Mouse (Mus musculus) heart, adult 2 months (tissue): Measurements from ENCODE around the gene Efna1. TPM values are rescaled to one million over a fixed set of nuclear protein-coding genes. Genes with fewer than 3 reads are reported as not detected.

Experiments
- DNase-seq, 2 experiments: peaks; one replicate each; pipeline ENCODE4 v3.0.0; 2021
- H3K27ac ChIP-seq: fragments of 200-600 bp; 2 replicates; pipeline ENCODE4 v1.8.1; 2022
- H3K27me3 ChIP-seq: fragments of 200-500 bp; 2 replicates; pipeline ENCODE4 v1.6.1; 2012; ENCODE audit warnings: mild to moderate bottlenecking, low read length, inconsistent platforms, mixed read lengths; ENCODE audit not compliant: control insufficient read depth, insufficient read depth
- H3K36me3 ChIP-seq: fragments of 200-500 bp; 2 replicates; pipeline ENCODE4 v1.6.1; 2012; ENCODE audit warnings: low read length, inconsistent platforms; ENCODE audit not compliant: control insufficient read depth, insufficient read depth
- H3K4me1 ChIP-seq: fragments of 200-500 bp; 2 replicates; pipeline ENCODE4 v1.6.1; 2011; ENCODE audit warnings: low read length; ENCODE audit not compliant: control insufficient read depth, insufficient read depth
- H3K4me3 ChIP-seq: fragments of 200-600 bp; 2 replicates; pipeline ENCODE4 v1.8.1; 2022
- H3K79me2 ChIP-seq: fragments of 200-500 bp; replicated peaks from 2 replicates; pipeline ENCODE4 v1.6.1; 2012; ENCODE audit warnings: mild to moderate bottlenecking, inconsistent platforms, low read length, moderate library complexity, mixed read lengths; ENCODE audit not compliant: control insufficient read depth, insufficient read depth
- H3K9ac ChIP-seq: fragments of 200-500 bp; 2 replicates; pipeline ENCODE4 v1.6.1; 2012; ENCODE audit warnings: low read depth, mild to moderate bottlenecking, control low read depth, inconsistent platforms, low read length, mixed read lengths
- CTCF ChIP-seq: fragments of 200-600 bp; IDR thresholded peaks from 2 replicates; pipeline ENCODE4 v1.8.1; 2022; ENCODE audit warnings: antibody characterized with exemption, mild to moderate bottlenecking, moderate library complexity
- EP300 ChIP-seq: fragments of 200-500 bp; IDR thresholded peaks from 2 replicates; pipeline ENCODE4 v1.6.1; 2011; ENCODE audit warnings: low read depth, low read length, control low read depth; ENCODE audit not compliant: insufficient read depth
- POLR2A ChIP-seq: fragments of 200-500 bp; IDR thresholded peaks from 2 replicates; pipeline ENCODE4 v1.6.1; 2011; ENCODE audit warnings: mild to moderate bottlenecking, low read depth, low read length, control low read depth; ENCODE audit not compliant: insufficient read depth
- WGBS: fragments of 180-500 bp; shearing (Covaris S2); methylation state at CpG from one replicate; pipeline ENCODE4 v1.1.7; 2018; 5-methylcytosine and 5-hydroxymethylcytosine counted together
- intact Hi-C: fragments of 180-260 bp; cut with DNase I; formaldehyde crosslinking; loops from one replicate; pipeline ENCODE4 v1.15.1; 2025
- polyA plus RNA-seq: library from polyadenylated mRNA; depleted of rRNA; stranded (reverse); fragments of >200 nt; gene quantifications from 2 replicates; pipeline ENCODE4 v1.2.3, GENCODE M21; 2012
- total RNA-seq, 2 experiments: library from RNA; stranded (reverse); gene quantifications; 2 replicates each; pipeline ENCODE4 v1.2.3; 2021

Efna1 gene
- total and polyA plus RNA-seq, 3 experiments = 22.6 to 39.6 (median 28.4) TPM

DNA sequence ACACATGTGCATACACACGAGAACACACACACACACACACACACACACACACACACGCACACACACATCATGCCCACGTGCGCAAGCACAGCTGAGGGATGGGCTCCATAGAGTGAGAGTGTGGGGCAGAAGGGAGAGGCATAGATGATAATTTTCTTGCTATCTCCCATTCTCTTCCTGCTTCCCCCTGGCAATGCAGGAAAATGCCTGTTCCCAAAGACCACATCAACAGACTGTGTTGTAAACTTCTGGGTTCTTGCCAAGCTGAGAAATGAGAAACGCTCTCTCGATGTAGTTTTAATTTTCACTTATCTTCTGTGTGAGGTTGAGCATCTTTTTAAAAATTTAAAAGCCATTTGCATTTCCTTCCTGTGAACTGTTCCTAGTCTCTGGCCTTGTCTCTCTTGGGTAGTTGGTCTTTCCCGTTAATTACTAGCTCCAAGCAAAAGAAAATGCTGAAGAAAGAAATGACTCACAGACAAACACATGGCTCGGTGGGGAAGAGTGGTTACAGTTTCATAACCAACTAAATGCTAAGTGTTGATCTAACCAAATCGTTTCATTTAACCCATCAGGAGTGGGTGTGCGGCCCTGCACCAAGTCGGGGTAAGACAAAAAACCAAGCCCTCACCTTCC, 15.9 kb upstream of the Efna1 start:
- intact Hi-C loops = no loop called here

DNA sequence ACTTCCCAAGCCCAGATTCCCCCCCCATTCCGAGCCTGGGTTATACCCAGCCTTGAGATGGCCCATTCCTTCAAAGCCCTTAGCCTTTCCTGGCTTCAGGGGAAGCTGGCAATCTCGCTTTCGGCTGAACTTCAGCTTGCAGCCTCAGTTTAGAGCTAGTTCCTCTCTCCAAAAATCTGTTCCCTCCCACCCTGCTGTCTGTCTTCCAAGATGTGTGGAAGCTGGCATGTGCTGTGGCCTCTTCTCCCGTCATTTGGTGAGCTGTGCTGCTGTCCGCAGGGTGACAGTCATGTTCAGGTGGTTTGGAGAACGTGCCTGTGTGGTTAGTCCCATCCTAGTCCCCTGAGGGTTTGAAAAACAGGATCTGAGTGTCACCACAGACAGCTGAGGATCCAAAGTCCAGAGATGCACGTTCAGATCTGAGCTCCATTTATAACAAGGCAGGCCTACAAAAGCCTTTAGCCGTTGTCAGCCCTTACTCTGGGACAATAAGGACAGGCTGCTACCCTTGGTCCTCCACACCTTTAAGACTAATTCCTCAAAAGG, 14.8 kb upstream of the Efna1 start:
- H3K27ac ChIP-seq = no peak overlapping the region
- no peak overlapping the region for H3K4me3 ChIP-seq
- intact Hi-C loops = no loop called here
- no peaks in the 10 kb centered on the region for H3K27me3 ChIP-seq
- no peaks in the 10 kb centered on the region; the same call in 1 of the 2 replicates for H3K4me1 ChIP-seq
- H3K36me3 ChIP-seq = no peaks in the 10 kb centered on the region
- no peaks in the 10 kb centered on the region for H3K79me2 ChIP-seq
- WGBS = 78% methylated on average over 8 of the region's 8 CpGs
- no peak for TF ChIP-seq EP300
- no peak for TF ChIP-seq CTCF
- no peak overlapping the region for H3K9ac ChIP-seq
- no peak for DNase-seq

More for the DNA sequence above, 15.9 kb upstream of the Efna1 start:
- TF ChIP-seq POLR2A (no peak), EP300 (no peak), CTCF (no peak)
- Histone ChIP-seq H3K79me2 (no peaks in the 10 kb centered on the region), H3K36me3 (no peaks in the 10 kb centered on the region), H3K27me3 (no peaks in the 10 kb centered on the region), H3K4me3 (no peak overlapping the region), H3K9ac (no peak overlapping the region), H3K27ac (no peak overlapping the region), H3K4me1 (no peaks in the 10 kb centered on the region; the same call in 1 of the 2 replicates)
- no peak for DNase-seq
- WGBS = 60% methylated on average over 11 of the region's 11 CpGs

DNA sequence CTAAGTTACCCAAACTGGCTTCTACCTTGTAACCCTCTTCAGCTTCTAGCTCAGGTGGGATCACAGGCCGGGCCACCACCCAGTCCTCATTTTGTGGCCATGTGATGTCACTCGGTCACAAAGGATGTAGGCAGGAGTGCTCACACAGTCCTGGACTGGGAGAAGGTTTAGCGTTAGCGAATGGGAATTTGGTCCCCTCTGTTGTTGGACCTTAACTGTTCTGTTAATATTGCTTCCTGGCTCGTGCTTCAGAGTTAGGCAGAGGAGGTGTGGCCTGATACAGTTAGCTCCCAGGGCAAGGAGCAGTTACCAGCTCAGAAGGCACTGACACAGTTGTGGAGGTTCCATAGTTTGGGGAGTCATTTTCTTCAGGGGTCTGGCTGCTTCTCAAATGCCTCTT, 13.3 kb upstream of the Efna1 start:
- intact Hi-C loops = no loop called here
- H3K36me3 ChIP-seq = no peaks in the 10 kb centered on the region
- H3K9ac ChIP-seq = no peak overlapping the region
- H3K4me1 ChIP-seq = no peaks in the 10 kb centered on the region; the same call in 1 of the 2 replicates
- no peak for TF ChIP-seq POLR2A
- TF ChIP-seq CTCF = no peak
- TF ChIP-seq EP300 = no peak
- WGBS = 80% methylated on average over 5 of the region's 5 CpGs
- no peaks in the 10 kb centered on the region for H3K79me2 ChIP-seq
- DNase-seq = no peak
- no peak overlapping the region for H3K27ac ChIP-seq
- no peaks in the 10 kb centered on the region for H3K27me3 ChIP-seq
- no peak overlapping the region for H3K4me3 ChIP-seq

- peaks cover 3% of the 10 kb centered on the region; the same call in 1 of the 2 replicates for H3K4me1 ChIP-seq
- H3K9ac ChIP-seq = no peak overlapping the region
- no peaks in the 10 kb centered on the region for H3K27me3 ChIP-seq
- H3K36me3 ChIP-seq = no peaks in the 10 kb centered on the region
- no peaks in the 10 kb centered on the region for H3K79me2 ChIP-seq
- no peak for TF ChIP-seq POLR2A
- TF ChIP-seq CTCF = no peak
- no peak for TF ChIP-seq EP300
- no peak overlapping the region for H3K27ac ChIP-seq
- no peak overlapping the region for H3K4me3 ChIP-seq
- intact Hi-C loops = no loop called here
- WGBS = 89% methylated on average over 11 of the region's 11 CpGs
- no peak for DNase-seq
Measured at GRCm38 (mm10) chr3:89293247-89293918, 12.4 kb upstream of the Efna1 start.

GRCm38 (mm10) chr3:89292303-89292702, 11.4 kb upstream of the Efna1 start:
- TF ChIP-seq POLR2A (no peak), CTCF (no peak), EP300 (no peak)
- Histone ChIP-seq H3K27ac (no peak overlapping the region), H3K9ac (no peak overlapping the region), H3K4me3 (no peak overlapping the region), H3K79me2 (no peaks in the 10 kb centered on the region), H3K27me3 (no peaks in the 10 kb centered on the region), H3K36me3 (no peaks in the 10 kb centered on the region), H3K4me1 (peaks cover 10% of the 10 kb centered on the region; the same call in 1 of the 2 replicates)
- DNase-seq = no peak
- intact Hi-C loops = no loop called here
- WGBS = 81% methylated on average over 5 of the region's 5 CpGs

GRCm38 (mm10) chr3:89291874-89292273, 10.9 kb upstream of the Efna1 start:
- intact Hi-C loops = no loop called here
- TF ChIP-seq EP300 = no peak
- TF ChIP-seq POLR2A = no peak
- no peak for TF ChIP-seq CTCF
- no peak for DNase-seq
- peaks cover 10% of the 10 kb centered on the region; the same call in 1 of the 2 replicates for H3K4me1 ChIP-seq
- H3K4me3 ChIP-seq = no peak overlapping the region
- no peak overlapping the region for H3K27ac ChIP-seq
- no peaks in the 10 kb centered on the region for H3K27me3 ChIP-seq
- H3K79me2 ChIP-seq = no peaks in the 10 kb centered on the region
- no peaks in the 10 kb centered on the region for H3K36me3 ChIP-seq
- H3K9ac ChIP-seq = no peak overlapping the region
- 41% methylated on average over 10 of the region's 10 CpGs for WGBS
